Mouse (Mus musculus) intestine, embryonic 15.5 days (tissue): ENCODE data around the gene Mboat2. TPM values are rescaled to one million over a fixed set of nuclear protein-coding genes. Genes with fewer than 3 reads are reported as not detected.

Experiments
- ATAC-seq: fragments of 200-750 bp; cut with Nextera tagmentation; 2 replicates; pipeline ENCODE4 v1.8.0; 2017; ENCODE audit warnings: moderate TSS enrichment, moderate library complexity
- H3K27ac ChIP-seq: fragments of 300-500 bp; sonication (generic); 2 replicates; pipeline ENCODE4 v1.5.1; 2015; ENCODE audit warnings: mild to moderate bottlenecking, inconsistent platforms
- H3K27me3 ChIP-seq: fragments of 300-500 bp; sonication (generic); replicated peaks from 2 replicates; pipeline ENCODE4 v1.6.1; 2015; ENCODE audit warnings: inconsistent platforms
- H3K36me3 ChIP-seq: fragments of 300-500 bp; sonication (generic); 2 replicates; pipeline ENCODE4 v1.6.1; 2015; ENCODE audit warnings: inconsistent platforms
- H3K4me1 ChIP-seq: fragments of 300-500 bp; sonication (generic); replicated peaks from 2 replicates; pipeline ENCODE4 v1.6.1; 2015; ENCODE audit warnings: inconsistent platforms
- H3K4me2 ChIP-seq: fragments of 300-500 bp; sonication (generic); replicated peaks from 2 replicates; pipeline ENCODE4 v1.6.1; 2015; ENCODE audit warnings: mild to moderate bottlenecking, inconsistent platforms
- H3K4me3 ChIP-seq: fragments of 300-500 bp; sonication (generic); replicated peaks from 2 replicates; pipeline ENCODE4 v1.5.1; 2015; ENCODE audit warnings: inconsistent platforms
- H3K9ac ChIP-seq: fragments of 300-500 bp; sonication (generic); 2 replicates; pipeline ENCODE4 v1.6.1; 2015; ENCODE audit warnings: inconsistent platforms
- H3K9me3 ChIP-seq: fragments of 300-500 bp; sonication (generic); 2 replicates; pipeline ENCODE4 v1.6.1; 2016; ENCODE audit warnings: inconsistent platforms
- WGBS: fragments of 180-500 bp; shearing (Covaris S2); methylation state at CpG from one replicate; pipeline ENCODE4 v1.1.7; 2015; 5-methylcytosine and 5-hydroxymethylcytosine counted together
- polyA plus RNA-seq: library from polyadenylated mRNA; unstranded; fragments of >200 nt; fragmentation: Nextera tagmentation; extraction: Ambion mirVana; gene quantifications from 2 replicates; pipeline ENCODE4 v1.2.1, GENCODE M21; 2015

The Mboat2 gene
- polyA plus RNA-seq, 1 experiment from 2014 or later, result 26.1 TPM

DNA sequence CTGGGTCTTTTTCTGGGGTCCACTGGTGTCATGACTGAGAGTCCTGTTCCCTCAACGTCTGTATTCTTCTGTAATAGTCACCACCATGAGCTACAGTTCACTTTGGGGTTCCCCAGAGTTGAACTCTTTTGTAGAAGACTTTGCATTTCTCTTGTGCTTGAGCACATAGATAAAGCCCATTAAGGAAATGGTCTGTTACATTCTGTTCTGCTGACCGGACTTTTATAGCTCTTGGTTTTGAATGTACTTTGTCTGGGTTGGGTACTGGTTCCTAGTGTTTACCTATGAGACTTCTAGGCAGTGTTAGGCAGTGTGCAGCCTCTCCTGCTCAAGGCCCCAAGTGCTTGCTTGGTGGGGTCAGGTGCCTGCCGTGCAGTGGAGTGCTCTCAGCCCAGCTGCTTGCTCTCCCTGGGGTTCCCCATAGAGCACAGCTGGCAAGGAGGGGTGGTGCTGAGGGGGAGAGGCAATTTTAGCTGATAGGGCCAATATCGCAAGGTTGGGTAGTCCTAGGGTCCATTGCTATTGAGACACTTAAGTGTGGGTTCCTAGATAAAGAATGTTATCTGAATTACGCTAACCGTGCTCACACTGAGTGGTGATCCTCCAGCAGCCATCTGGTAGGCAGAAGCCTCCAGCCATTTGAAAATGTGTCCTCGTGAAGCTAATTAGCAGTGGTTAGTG lies 58.8 kb downstream of the Mboat2 start:
- Histone ChIP-seq H3K27me3 (no peaks in the 10 kb centered on the region), H3K9ac (no peak overlapping the region), H3K4me3 (no peak overlapping the region), H3K27ac (peak overlapping the region; percentile 60), H3K4me2 (no peak overlapping the region), H3K9me3 (no peaks in the 10 kb centered on the region), H3K4me1 (peaks cover 14% of the 10 kb centered on the region), H3K36me3 (no peaks in the 10 kb centered on the region)
- 62% methylated on average over 7 of the region's 7 CpGs for WGBS
- peak; percentile 85 for ATAC-seq

DNA sequence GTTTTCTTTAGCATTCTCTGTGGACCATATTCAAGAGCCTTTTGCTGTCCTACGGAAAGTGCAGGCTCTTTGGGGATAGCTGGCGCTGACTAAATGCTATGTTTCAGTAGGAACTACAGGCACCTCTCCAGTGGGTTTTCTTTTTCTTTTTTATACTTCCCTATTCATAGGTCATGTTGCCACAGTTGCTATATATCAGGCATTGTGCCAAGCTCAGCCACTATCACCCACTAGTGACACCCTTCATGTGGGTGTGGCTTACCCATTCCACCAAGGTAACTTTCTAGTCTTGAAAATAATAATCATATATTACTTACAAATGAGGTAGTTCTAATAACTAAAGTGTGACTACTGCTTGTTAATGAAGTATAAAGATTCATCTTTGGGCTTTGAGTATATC lies 59.5 kb downstream of the Mboat2 start:
- 92% methylated on average over 2 of the region's 2 CpGs for WGBS
- Histone ChIP-seq H3K9me3 (no peaks in the 10 kb centered on the region), H3K4me3 (no peak overlapping the region), H3K4me2 (no peak overlapping the region), H3K27me3 (no peaks in the 10 kb centered on the region), H3K36me3 (no peaks in the 10 kb centered on the region), H3K4me1 (peaks cover 14% of the 10 kb centered on the region), H3K27ac (peak overlapping the region; percentile 60), H3K9ac (no peak overlapping the region)
- ATAC-seq, result peak; percentile 43

DNA sequence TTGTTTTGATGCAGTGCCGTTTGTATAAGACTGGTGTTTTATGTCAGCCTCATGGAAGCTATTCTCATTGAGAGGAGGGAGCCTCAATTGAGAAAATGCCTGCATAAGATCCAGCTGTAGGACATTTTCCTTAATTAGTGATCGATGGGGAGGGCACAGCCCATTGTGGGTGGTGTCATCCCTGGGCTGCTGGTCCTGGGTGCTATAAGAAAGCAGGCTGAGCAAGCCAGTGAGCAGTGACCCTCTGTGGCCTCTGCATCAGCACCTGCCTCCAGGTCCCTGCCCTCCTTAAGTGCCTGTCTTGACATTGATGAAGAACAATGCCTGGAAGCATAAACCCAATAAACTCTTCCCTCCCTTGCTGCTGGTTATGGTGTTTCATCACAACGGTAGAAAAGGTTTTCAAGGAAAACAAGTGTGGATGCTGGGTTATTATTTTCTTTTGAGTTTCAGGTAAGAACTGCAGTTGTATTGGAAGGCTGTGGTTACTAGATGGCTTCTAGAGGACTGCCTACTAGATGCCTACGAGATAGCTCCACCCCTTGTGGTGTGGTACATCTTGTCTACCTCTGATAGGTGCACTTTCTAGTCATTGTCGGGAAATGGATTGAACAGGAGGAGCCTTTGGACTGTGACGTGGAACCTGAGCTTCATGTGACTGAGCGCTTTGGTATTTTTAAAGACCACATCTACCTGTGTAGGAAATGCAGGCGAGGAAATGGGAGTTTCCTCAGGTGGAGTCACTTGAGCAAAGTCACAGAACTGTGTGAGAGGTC lies 60.2 kb downstream of the Mboat2 start:
- ATAC-seq, result no peak
- Histone ChIP-seq H3K36me3 (no peaks in the 10 kb centered on the region), H3K27me3 (no peaks in the 10 kb centered on the region), H3K9me3 (no peaks in the 10 kb centered on the region), H3K4me1 (peaks cover 14% of the 10 kb centered on the region), H3K27ac (no peak overlapping the region), H3K4me3 (no peak overlapping the region), H3K9ac (no peak overlapping the region), H3K4me2 (no peak overlapping the region)
- WGBS, result 81% methylated on average over 8 of the region's 8 CpGs

DNA sequence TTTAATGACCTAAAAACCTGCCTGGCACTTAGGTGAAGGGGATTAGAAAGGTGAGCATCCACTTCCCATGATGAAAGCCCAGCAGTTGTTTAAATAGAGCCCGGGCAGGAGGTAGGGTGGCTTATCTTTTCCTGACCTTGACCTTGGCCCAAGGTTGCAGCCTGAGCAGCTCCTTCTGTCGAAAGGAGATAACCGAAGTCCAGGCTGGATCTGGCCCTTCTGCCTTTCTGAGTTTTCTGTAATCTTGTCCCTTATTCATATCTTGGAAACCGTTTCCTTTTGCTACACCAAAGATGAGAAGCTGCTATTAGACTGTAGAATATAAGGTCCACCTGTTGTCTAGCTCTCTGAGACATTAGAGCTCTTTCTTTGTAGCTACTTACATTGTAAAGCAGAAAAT lies 61.9 kb downstream of the Mboat2 start:
- Histone ChIP-seq H3K4me2 (no peak overlapping the region), H3K9ac (no peak overlapping the region), H3K27ac (no peak overlapping the region), H3K9me3 (no peaks in the 10 kb centered on the region), H3K4me3 (no peak overlapping the region), H3K4me1 (peaks cover 14% of the 10 kb centered on the region), H3K27me3 (no peaks in the 10 kb centered on the region), H3K36me3 (no peaks in the 10 kb centered on the region)
- WGBS, result 46% methylated on average over 4 of the region's 4 CpGs
- no peak for ATAC-seq

- Histone ChIP-seq H3K9me3 (no peaks in the 10 kb centered on the region), H3K36me3 (no peaks in the 10 kb centered on the region), H3K4me1 (peaks cover 14% of the 10 kb centered on the region), H3K4me3 (no peak overlapping the region), H3K27ac (0 out of 2 replicates have a peak overlapping the region, but pooled peaks have one; percentile 14), H3K27me3 (no peaks in the 10 kb centered on the region), H3K4me2 (no peak overlapping the region), H3K9ac (no peak overlapping the region)
- 44% methylated on average over 10 of the region's 10 CpGs for WGBS
- ATAC-seq, result peak; percentile 73
Measured at GRCm38 (mm10) chr12:24893777-24894468, 63.2 kb downstream of the Mboat2 start.

DNA sequence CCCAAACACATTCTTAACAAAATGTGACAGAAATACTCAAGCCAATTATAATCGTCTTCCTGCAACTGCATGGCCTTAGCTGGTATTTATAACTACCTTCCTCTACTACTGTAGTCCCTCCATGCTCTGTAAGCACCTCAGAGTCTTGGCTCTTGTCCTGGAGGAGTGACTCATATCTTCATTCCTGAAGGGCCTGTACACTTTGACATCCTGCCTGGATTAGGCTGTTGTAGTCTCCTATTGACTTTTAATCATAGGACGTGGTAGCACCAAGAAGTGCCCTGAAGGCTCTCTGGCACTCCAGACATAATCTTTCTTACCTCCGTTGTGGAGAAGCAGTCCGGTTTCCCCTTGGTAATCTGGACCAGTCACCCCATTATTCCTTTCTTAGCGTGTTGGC lies 64.7 kb downstream of the Mboat2 start:
- no peak for ATAC-seq
- 84% methylated on average over 5 of the region's 5 CpGs for WGBS

DNA sequence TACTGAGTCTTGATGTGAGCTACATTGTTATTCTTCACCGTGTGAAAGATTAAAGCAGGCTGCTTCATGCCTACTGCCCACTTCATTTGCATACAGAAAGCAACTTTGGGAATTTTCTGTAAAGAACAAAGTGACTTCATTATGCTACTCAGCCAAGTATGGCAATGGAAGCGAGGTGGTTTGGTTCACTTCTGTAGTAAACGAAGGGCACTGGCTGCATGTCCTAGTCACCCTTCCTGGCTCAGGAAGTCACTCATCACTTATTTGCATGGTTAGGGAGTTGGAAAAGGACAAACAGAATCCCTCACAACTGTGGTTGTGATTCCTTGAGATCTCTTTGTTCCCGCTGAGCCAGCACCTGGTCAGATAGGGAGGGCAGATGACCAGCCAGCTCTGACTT lies 66.7 kb downstream of the Mboat2 start:
- H3K27ac ChIP-seq, result no peak overlapping the region
- ATAC-seq, result no peak
- H3K9me3 ChIP-seq, result no peaks in the 10 kb centered on the region
- H3K27me3 ChIP-seq, result no peaks in the 10 kb centered on the region
- H3K4me2 ChIP-seq, result no peak overlapping the region
- peaks cover 9% of the 10 kb centered on the region for H3K4me1 ChIP-seq
- H3K4me3 ChIP-seq, result no peak overlapping the region
- H3K36me3 ChIP-seq, result no peaks in the 10 kb centered on the region
- 79% methylated on average over 4 of the region's 4 CpGs for WGBS
- no peak overlapping the region for H3K9ac ChIP-seq

More for the DNA sequence above, 64.7 kb downstream of the Mboat2 start:
- no peaks in the 10 kb centered on the region for H3K36me3 ChIP-seq
- H3K4me1 ChIP-seq, result peaks cover 9% of the 10 kb centered on the region
- no peak overlapping the region for H3K9ac ChIP-seq
- H3K27me3 ChIP-seq, result no peaks in the 10 kb centered on the region
- H3K9me3 ChIP-seq, result no peaks in the 10 kb centered on the region
- H3K4me3 ChIP-seq, result no peak overlapping the region
- no peak overlapping the region for H3K27ac ChIP-seq
- H3K4me2 ChIP-seq, result no peak overlapping the region

DNA sequence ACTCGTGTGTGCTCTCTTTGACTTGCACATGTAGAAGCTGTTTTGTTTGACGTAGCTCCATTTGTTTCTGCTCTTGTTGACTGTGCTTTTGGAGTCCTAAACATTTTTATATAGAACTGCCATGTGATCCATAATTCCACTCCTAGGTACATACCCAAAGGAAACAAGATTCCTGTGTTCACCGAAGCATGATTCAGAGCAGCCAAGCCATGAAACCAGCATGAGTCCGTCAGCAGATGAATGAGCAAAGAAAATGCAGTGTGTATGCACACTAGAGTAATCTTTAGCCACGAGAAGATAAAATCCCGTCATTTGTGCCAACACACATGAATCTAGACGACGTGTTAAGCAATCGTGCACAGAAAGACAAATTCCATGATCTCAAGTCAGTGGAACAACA lies 67.5 kb downstream of the Mboat2 start:
- Histone ChIP-seq H3K4me3 (no peak overlapping the region), H3K9me3 (no peaks in the 10 kb centered on the region), H3K4me1 (peaks cover 9% of the 10 kb centered on the region), H3K27ac (no peak overlapping the region), H3K27me3 (no peaks in the 10 kb centered on the region), H3K36me3 (no peaks in the 10 kb centered on the region), H3K9ac (no peak overlapping the region), H3K4me2 (no peak overlapping the region)
- WGBS, result 85% methylated on average over 9 of the region's 9 CpGs
- ATAC-seq, result no peak

DNA sequence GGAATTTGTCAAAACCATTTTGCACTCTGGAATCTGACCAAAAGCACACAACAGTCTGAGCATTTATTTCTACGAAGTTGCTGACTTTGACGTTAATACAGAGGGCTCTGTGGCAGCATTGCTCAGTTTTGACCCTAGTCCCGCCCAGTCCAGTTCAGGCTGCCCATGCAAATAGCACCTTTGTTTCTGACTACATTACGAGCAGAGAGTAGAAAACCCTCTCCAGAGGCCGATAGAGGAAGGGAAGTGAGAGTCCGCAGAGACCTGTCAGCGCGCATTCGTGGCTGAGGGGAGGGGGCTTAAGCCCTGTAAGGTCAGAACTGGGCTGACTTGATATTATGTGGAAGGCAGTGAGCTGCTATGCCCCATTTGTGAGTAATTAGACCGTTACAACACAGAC lies 69.0 kb downstream of the Mboat2 start:
- Histone ChIP-seq H3K27ac (no peak overlapping the region), H3K4me1 (no peaks in the 10 kb centered on the region), H3K9me3 (no peaks in the 10 kb centered on the region), H3K9ac (no peak overlapping the region), H3K4me3 (no peak overlapping the region), H3K4me2 (no peak overlapping the region), H3K36me3 (no peaks in the 10 kb centered on the region), H3K27me3 (no peaks in the 10 kb centered on the region)
- no peak for ATAC-seq
- 81% methylated on average over 10 of the region's 10 CpGs for whole genome bisulfite sequencing

GRCm38 (mm10) chr12:24902736-24903135 lies 72.1 kb downstream of the Mboat2 start:
- H3K4me3 ChIP-seq, result no peak overlapping the region
- H3K27me3 ChIP-seq, result no peaks in the 10 kb centered on the region
- H3K9me3 ChIP-seq, result no peaks in the 10 kb centered on the region
- WGBS, result 80% methylated on average over 5 of the region's 5 CpGs
- no peaks in the 10 kb centered on the region for H3K36me3 ChIP-seq
- no peak overlapping the region for H3K27ac ChIP-seq
- no peak overlapping the region for H3K4me2 ChIP-seq
- ATAC-seq, result no peak
- H3K4me1 ChIP-seq, result no peaks in the 10 kb centered on the region
- H3K9ac ChIP-seq, result no peak overlapping the region

- H3K4me3 ChIP-seq, result no peak overlapping the region
- 79% methylated on average over 2 of the region's 2 CpGs for WGBS
- no peaks in the 10 kb centered on the region for H3K9me3 ChIP-seq
- no peak for ATAC-seq
- no peak overlapping the region for H3K4me2 ChIP-seq
- H3K36me3 ChIP-seq, result no peaks in the 10 kb centered on the region
- no peaks in the 10 kb centered on the region for H3K4me1 ChIP-seq
- no peak overlapping the region for H3K9ac ChIP-seq
- H3K27me3 ChIP-seq, result no peaks in the 10 kb centered on the region
- H3K27ac ChIP-seq, result no peak overlapping the region
Measured at GRCm38 (mm10) chr12:24907894-24908293, 77.2 kb downstream of the Mboat2 start.

DNA sequence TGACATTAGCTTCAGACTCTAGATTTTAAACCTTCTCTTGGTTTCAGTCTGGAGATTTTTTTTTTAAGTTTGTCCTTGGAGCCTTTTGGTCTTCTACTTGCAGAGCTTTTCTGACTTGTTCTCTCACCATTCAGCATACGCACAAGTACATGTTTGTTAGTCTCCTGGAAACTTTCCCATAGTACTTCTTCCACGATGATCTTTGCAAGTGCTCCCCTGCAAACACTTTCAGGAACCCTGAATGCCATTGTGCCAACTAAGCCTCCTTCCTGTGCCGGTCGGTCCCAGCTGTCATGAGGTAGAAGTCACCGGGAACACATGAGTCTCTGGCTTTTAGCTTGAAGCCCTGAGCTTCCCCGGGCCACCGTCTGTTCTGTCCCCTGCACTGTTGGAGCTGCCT lies 79.0 kb downstream of the Mboat2 start:
- H3K4me2 ChIP-seq, result no peak overlapping the region
- no peak overlapping the region for H3K9ac ChIP-seq
- no peaks in the 10 kb centered on the region for H3K27me3 ChIP-seq
- no peak overlapping the region for H3K4me3 ChIP-seq
- H3K27ac ChIP-seq, result no peak overlapping the region
- ATAC-seq, result no peak
- H3K9me3 ChIP-seq, result no peaks in the 10 kb centered on the region
- H3K4me1 ChIP-seq, result no peaks in the 10 kb centered on the region
- 91% methylated on average over 7 of the region's 7 CpGs for WGBS
- no peaks in the 10 kb centered on the region for H3K36me3 ChIP-seq
